Mouse (Mus musculus): ENCODE measurements around the gene Arcn1. TPM values are rescaled to one million over a fixed set of nuclear protein-coding genes. Genes with fewer than 3 reads are reported as not detected.
"Not testable (repeated sequence)": the region's sequence is repeated elsewhere in the genome, so short reads cannot be mapped to it uniquely, and the experiment has no call there.

The Arcn1 gene
- polyA plus RNA-seq, 1 experiment from 2014 or later = 223 TPM

DNA sequence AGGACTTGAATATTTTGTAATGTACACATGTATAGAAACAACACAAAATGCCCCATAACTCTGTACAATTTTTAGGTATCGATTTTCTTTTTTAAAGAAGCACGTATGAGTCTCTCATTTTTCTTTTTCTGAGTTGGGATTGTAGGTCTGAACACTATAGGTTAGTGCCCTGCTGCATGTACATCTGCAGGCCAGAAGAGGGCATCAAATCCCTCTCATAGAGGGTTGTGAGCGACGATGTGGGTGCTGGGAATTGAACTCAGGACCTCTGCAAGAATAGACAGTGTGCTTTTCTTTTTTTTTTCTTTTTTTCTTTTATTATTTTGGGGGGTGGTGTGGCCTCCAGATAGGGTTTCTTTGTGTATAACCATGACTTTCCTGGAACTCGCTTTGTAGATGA, 3.7 kb upstream of the Arcn1 start:
- 90% methylated on average over 5 of the region's 5 CpGs for WGBS
- no peaks in the 10 kb centered on the region for H3K4me1 ChIP-seq (ENCODE audit: control insufficient read depth, insufficient read depth, low read length)
- no peaks in the 10 kb centered on the region for H3K36me3 ChIP-seq (replicated peaks; ENCODE audit: control insufficient read depth, insufficient read depth, low read depth, low read length)
- DNase-seq (ENCODE audit: low spot score) (no peak), ATAC-seq (replicated peaks; ENCODE audit: insufficient number of reproducible peaks, low FRiP score, low TSS enrichment, low read depth) (no peak)
- no peak overlapping the region for H3K9ac ChIP-seq (replicated peaks; ENCODE audit: low read length)
- H3K9me3 ChIP-seq (replicated peaks; ENCODE audit: control insufficient read depth, low read length) = no peaks in the 10 kb centered on the region
- no peak overlapping the region for H3K4me2 ChIP-seq (ENCODE audit: low read depth, low read length)
- no peaks in the 10 kb centered on the region for H3K27me3 ChIP-seq (ENCODE audit: control insufficient read depth, insufficient read depth, low read length)
- H3K4me3 ChIP-seq (ENCODE audit: low read depth, low read length) = no peak overlapping the region
- H3K27ac ChIP-seq (replicated peaks; ENCODE audit: low read depth, low read length) = no peak overlapping the region

DNA sequence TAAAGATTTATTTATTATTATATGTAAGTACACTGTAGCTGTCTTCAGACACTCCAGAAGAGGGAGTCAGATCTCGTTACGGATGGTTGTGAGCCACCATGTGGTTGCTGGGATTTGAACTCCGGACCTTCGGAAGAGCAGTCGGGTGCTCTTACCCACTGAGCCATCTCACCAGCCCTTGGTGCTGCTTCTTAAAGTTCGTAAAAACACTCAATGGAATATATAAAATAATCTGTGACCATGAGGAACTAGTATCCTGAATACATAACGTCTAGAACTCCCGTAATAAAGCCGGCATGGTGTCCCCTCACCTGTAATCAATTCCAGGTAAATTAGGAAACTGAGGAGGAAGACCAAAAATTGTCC, 367 bp upstream of the Arcn1 start:
- DNase-seq (ENCODE audit: low spot score); H3K9me3 ChIP-seq (replicated peaks; ENCODE audit: control insufficient read depth, low read length); H3K27me3 ChIP-seq (ENCODE audit: control insufficient read depth, insufficient read depth, low read length); H3K9ac ChIP-seq (replicated peaks; ENCODE audit: low read length); H3K36me3 ChIP-seq (replicated peaks; ENCODE audit: control insufficient read depth, insufficient read depth, low read depth, low read length); H3K27ac ChIP-seq (replicated peaks; ENCODE audit: low read depth, low read length); ATAC-seq (replicated peaks; ENCODE audit: insufficient number of reproducible peaks, low FRiP score, low TSS enrichment, low read depth); H3K4me2 ChIP-seq (ENCODE audit: low read depth, low read length); H3K4me1 ChIP-seq (ENCODE audit: control insufficient read depth, insufficient read depth, low read length): not testable (repeated sequence)
- 39% methylated on average over 7 of the region's 9 CpGs for WGBS
- peak overlapping the region; percentile 97 for H3K4me3 ChIP-seq (ENCODE audit: low read depth, low read length)

DNA sequence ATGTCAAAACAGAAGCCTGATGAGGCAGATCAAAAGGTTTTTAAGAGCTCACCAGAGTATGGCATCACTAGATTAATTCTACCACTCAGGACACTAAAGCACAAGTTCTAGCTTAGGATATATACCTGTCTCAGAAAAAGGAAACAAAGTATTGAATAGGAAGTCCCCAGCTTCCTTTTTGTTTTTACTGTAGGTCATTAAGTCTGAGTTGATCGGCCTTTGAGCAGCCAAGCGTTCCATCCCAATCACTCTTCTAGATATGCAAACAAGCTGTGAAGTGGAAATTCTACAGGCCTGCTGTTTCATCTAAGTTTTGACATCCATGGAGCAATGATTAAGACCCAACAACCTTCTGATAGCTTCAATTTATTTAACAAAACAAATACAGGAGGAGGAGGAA, 6.8 kb downstream of the Arcn1 start:
- Histone ChIP-seq H3K27me3 (ENCODE audit: control insufficient read depth, insufficient read depth, low read length) (no peaks in the 10 kb centered on the region), H3K36me3 (replicated peaks; ENCODE audit: control insufficient read depth, insufficient read depth, low read depth, low read length) (peaks cover 3% of the 10 kb centered on the region; the same call in 1 of the 2 replicates), H3K4me3 (ENCODE audit: low read depth, low read length) (no peak overlapping the region), H3K4me2 (ENCODE audit: low read depth, low read length) (no peak overlapping the region), H3K4me1 (ENCODE audit: control insufficient read depth, insufficient read depth, low read length) (no peaks in the 10 kb centered on the region), H3K9me3 (replicated peaks; ENCODE audit: control insufficient read depth, low read length) (no peaks in the 10 kb centered on the region), H3K27ac (replicated peaks; ENCODE audit: low read depth, low read length) (no peak overlapping the region), H3K9ac (replicated peaks; ENCODE audit: low read length) (no peak overlapping the region)
- 87% methylated on average over 2 of the region's 2 CpGs for WGBS
- no peak for ATAC-seq (replicated peaks; ENCODE audit: insufficient number of reproducible peaks, low FRiP score, low TSS enrichment, low read depth)
- no peak for DNase-seq (ENCODE audit: low spot score)

DNA sequence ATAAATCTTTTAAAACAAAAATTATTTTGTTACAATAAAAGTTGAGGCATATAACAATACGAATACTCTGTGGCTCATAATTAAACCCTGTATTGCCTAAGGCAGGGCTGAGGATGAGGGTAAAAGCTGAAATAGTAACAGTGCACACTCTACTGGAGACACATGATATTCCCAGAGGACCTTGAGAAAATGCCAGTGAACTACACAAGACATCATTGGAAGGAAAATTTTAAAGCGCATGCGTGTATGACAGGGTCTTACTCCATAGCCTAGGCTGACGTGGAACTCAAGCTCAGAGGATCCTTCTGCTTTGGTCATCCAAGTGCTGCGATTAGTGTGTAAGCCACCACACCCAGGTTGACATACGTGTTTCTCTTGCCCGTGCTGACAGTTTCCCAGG, 19.2 kb downstream of the Arcn1 start:
- ATAC-seq (replicated peaks; ENCODE audit: insufficient number of reproducible peaks, low FRiP score, low TSS enrichment, low read depth) = 0 out of 2 replicates have a peak, but pooled peaks have one; percentile 52
- Histone ChIP-seq H3K9me3 (replicated peaks; ENCODE audit: control insufficient read depth, low read length) (no peaks in the 10 kb centered on the region), H3K4me3 (ENCODE audit: low read depth, low read length) (no peak overlapping the region), H3K4me2 (ENCODE audit: low read depth, low read length) (no peak overlapping the region), H3K27ac (replicated peaks; ENCODE audit: low read depth, low read length) (no peak overlapping the region), H3K27me3 (ENCODE audit: control insufficient read depth, insufficient read depth, low read length) (no peaks in the 10 kb centered on the region), H3K36me3 (replicated peaks; ENCODE audit: control insufficient read depth, insufficient read depth, low read depth, low read length) (peaks cover 14% of the 10 kb centered on the region), H3K9ac (replicated peaks; ENCODE audit: low read length) (no peak overlapping the region), H3K4me1 (ENCODE audit: control insufficient read depth, insufficient read depth, low read length) (no peaks in the 10 kb centered on the region)
- peak; percentile 43 for DNase-seq (ENCODE audit: low spot score)
- WGBS = 81% methylated on average over 7 of the region's 7 CpGs

DNA sequence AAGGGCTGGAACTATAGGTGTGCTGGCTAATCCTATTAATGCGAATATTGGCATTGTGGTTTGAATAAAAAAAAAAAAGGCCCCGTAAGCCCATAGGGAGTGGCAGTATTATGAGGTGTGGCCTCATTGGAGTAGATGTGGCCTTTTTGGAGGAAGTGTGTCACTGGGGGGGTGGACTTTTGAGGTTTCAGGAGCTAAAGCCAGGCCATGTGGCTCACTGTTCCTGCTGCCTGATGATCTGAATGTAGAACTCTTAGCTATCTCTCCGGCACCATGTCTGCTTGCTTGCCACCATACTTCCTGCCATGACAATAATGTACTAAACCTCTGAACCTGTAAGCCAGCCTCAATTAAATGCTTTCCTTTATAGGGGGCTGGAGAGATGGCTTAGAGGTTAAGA, 20.3 kb downstream of the Arcn1 start:
- Histone ChIP-seq H3K9ac (replicated peaks; ENCODE audit: low read length) (no peak overlapping the region), H3K27ac (replicated peaks; ENCODE audit: low read depth, low read length) (no peak overlapping the region), H3K4me1 (ENCODE audit: control insufficient read depth, insufficient read depth, low read length) (no peaks in the 10 kb centered on the region), H3K9me3 (replicated peaks; ENCODE audit: control insufficient read depth, low read length) (no peaks in the 10 kb centered on the region), H3K36me3 (replicated peaks; ENCODE audit: control insufficient read depth, insufficient read depth, low read depth, low read length) (peaks cover 14% of the 10 kb centered on the region), H3K4me2 (ENCODE audit: low read depth, low read length) (no peak overlapping the region), H3K4me3 (ENCODE audit: low read depth, low read length) (no peak overlapping the region), H3K27me3 (ENCODE audit: control insufficient read depth, insufficient read depth, low read length) (no peaks in the 10 kb centered on the region)
- 92% methylated on average over 3 of the region's 3 CpGs for WGBS
- no peak for DNase-seq (ENCODE audit: low spot score)
- no peak for ATAC-seq (replicated peaks; ENCODE audit: insufficient number of reproducible peaks, low FRiP score, low TSS enrichment, low read depth)

DNA sequence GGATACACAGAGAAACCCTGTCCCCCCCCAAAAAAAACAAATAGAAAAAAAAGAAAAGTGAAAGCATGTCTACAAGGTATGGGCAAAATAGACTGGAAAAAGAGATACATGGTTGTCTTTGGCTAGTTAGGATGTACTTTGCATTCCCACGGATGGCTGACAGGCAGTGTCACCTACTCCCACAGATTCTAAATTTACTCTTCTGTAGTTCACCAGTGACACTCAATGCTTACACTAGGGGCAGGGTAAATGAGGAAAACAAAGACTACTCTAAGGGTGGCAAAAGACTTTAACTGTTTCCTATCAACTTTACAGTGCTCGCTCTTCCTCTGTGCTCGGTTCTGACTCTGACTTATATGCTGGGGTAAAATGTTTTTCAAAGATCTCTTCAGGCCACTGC, 21.0 kb downstream of the Arcn1 start:
- H3K36me3 ChIP-seq (replicated peaks; ENCODE audit: control insufficient read depth, insufficient read depth, low read depth, low read length) = peaks cover 14% of the 10 kb centered on the region
- H3K4me1 ChIP-seq (ENCODE audit: control insufficient read depth, insufficient read depth, low read length) = no peaks in the 10 kb centered on the region
- WGBS = 86% methylated on average over 3 of the region's 3 CpGs
- no peak for ATAC-seq (replicated peaks; ENCODE audit: insufficient number of reproducible peaks, low FRiP score, low TSS enrichment, low read depth)
- H3K4me3 ChIP-seq (ENCODE audit: low read depth, low read length) = no peak overlapping the region
- H3K27ac ChIP-seq (replicated peaks; ENCODE audit: low read depth, low read length) = no peak overlapping the region
- H3K9me3 ChIP-seq (replicated peaks; ENCODE audit: control insufficient read depth, low read length) = no peaks in the 10 kb centered on the region
- DNase-seq (ENCODE audit: low spot score) = no peak
- H3K27me3 ChIP-seq (ENCODE audit: control insufficient read depth, insufficient read depth, low read length) = no peaks in the 10 kb centered on the region
- H3K9ac ChIP-seq (replicated peaks; ENCODE audit: low read length) = no peak overlapping the region
- no peak overlapping the region for H3K4me2 ChIP-seq (ENCODE audit: low read depth, low read length)

DNA sequence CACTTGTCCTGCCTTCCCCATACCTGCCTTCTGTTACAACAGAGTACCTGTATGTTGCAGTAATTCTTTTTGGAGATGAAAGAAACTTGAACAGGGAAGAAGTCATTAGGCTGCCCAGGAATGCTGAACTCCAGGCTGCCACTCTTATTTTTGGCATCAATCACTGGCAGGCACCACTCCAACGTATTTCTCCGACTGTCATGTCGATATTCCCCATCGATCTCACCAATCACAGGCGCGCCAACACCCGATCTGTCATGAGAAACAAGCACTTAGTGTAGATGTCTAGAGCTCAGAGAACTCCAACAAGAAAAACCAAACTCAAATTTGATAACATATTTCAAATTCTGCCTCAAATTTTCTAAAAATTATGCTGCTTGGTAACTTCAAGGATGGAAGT, 22.3 kb downstream of the Arcn1 start:
- Histone ChIP-seq H3K36me3 (replicated peaks; ENCODE audit: control insufficient read depth, insufficient read depth, low read depth, low read length) (peaks cover 9% of the 10 kb centered on the region), H3K27me3 (ENCODE audit: control insufficient read depth, insufficient read depth, low read length) (no peaks in the 10 kb centered on the region)

DNA sequence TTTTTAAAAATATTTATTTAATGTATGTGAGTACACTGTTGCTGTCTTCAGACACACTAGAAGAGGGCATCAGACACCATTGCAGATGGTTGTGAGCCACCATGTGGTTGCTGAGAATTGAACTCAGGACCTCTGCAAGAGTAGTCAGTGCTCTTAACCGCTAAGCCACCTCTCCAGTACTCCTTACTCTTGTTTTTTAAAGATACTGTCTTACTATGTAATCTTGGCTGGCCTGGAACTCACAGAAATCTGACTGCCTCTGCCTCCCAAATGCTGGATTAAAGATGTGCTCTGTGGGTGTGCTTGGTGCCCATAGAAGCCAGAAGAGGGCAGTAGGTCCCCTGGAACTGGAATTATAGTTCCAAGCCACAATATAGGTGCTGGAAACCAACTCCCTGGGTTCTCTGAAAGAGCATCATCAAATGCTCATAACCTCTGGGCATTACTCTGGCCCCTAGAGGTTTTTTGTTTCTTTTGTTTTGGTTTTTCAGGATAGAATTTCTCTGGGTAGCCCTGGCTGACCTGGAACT, 26.9 kb downstream of the Arcn1 start:
- no peak overlapping the region for H3K27ac ChIP-seq (replicated peaks; ENCODE audit: low read depth, low read length)
- H3K36me3 ChIP-seq (replicated peaks; ENCODE audit: control insufficient read depth, insufficient read depth, low read depth, low read length) = peaks cover 5% of the 10 kb centered on the region; the same call in 1 of the 2 replicates
- H3K4me2 ChIP-seq (ENCODE audit: low read depth, low read length) = no peak overlapping the region
- H3K27me3 ChIP-seq (ENCODE audit: control insufficient read depth, insufficient read depth, low read length) = no peaks in the 10 kb centered on the region
- DNase-seq (ENCODE audit: low spot score) = no peak
- no peaks in the 10 kb centered on the region for H3K9me3 ChIP-seq (replicated peaks; ENCODE audit: control insufficient read depth, low read length)
- H3K9ac ChIP-seq (replicated peaks; ENCODE audit: low read length) = no peak overlapping the region
- H3K4me3 ChIP-seq (ENCODE audit: low read depth, low read length) = no peak overlapping the region
- no peaks in the 10 kb centered on the region; the same call in 1 of the 2 replicates for H3K4me1 ChIP-seq (ENCODE audit: control insufficient read depth, insufficient read depth, low read length)
- 91% methylated on average over 1 of the region's 1 CpGs for WGBS
- no peak for ATAC-seq (replicated peaks; ENCODE audit: insufficient number of reproducible peaks, low FRiP score, low TSS enrichment, low read depth)

More for the DNA sequence above, 22.3 kb downstream of the Arcn1 start:
- H3K9me3 ChIP-seq (replicated peaks; ENCODE audit: control insufficient read depth, low read length) = no peaks in the 10 kb centered on the region
- H3K4me3 ChIP-seq (ENCODE audit: low read depth, low read length) = no peak overlapping the region
- no peak for ATAC-seq (replicated peaks; ENCODE audit: insufficient number of reproducible peaks, low FRiP score, low TSS enrichment, low read depth)
- H3K27ac ChIP-seq (replicated peaks; ENCODE audit: low read depth, low read length) = no peak overlapping the region
- H3K4me1 ChIP-seq (ENCODE audit: control insufficient read depth, insufficient read depth, low read length) = no peaks in the 10 kb centered on the region
- no peak for DNase-seq (ENCODE audit: low spot score)
- no peak overlapping the region for H3K9ac ChIP-seq (replicated peaks; ENCODE audit: low read length)
- H3K4me2 ChIP-seq (ENCODE audit: low read depth, low read length) = no peak overlapping the region
- WGBS = 92% methylated on average over 7 of the region's 7 CpGs

All from embryonic facial prominence, embryonic 11.5 days (tissue).